Mouse (Mus musculus) MEL (cell line): ENCODE measurements at regions not wholly inside any gene's neighbourhood (a gene's known extent, or its start where the extent isn't known, plus 50 kb on each side); places are given as distances from the start of the nearest gene placed in this dataset.

Experiments
- DNase-seq: peaks from one replicate; pipeline ENCODE4 v3.0.0; 2011; ENCODE audit warnings: low read depth, low spot score
- H3K27ac ChIP-seq: 2 replicates; pipeline ENCODE4 v1.5.1; 2012; ENCODE audit warnings: low read depth, mild to moderate bottlenecking, control low read depth, low read length, moderate library complexity; ENCODE audit not compliant: control insufficient read depth
- H3K27me3 ChIP-seq, 2 experiments: fragments of 150-350 bp in 1 of 2; sonication (generic) in 1 of 2; 2 replicates each; pipeline ENCODE4 v1.6.1; 2012; ENCODE audit warnings: low read length in 2 of 2, mild to moderate bottlenecking in 2 of 2, improper control_type of control experiment in 1 of 2, moderate library complexity in 1 of 2; ENCODE audit not compliant: insufficient read depth in 2 of 2, control insufficient read depth in 1 of 2
- H3K36me3 ChIP-seq, 2 experiments: 2 replicates each; pipeline ENCODE4 v1.6.1; 2012 to 2014; ENCODE audit warnings: low read length in 2 of 2, improper control_type of control experiment in 1 of 2, inconsistent platforms in 1 of 2, mild to moderate bottlenecking in 1 of 2; ENCODE audit not compliant: insufficient read depth in 2 of 2, control insufficient read depth in 1 of 2
- H3K4me1 ChIP-seq, 2 experiments: fragments of 150-350 bp in 1 of 2; sonication (generic) in 1 of 2; 2 replicates each; pipeline ENCODE4 v1.6.1; 2012; ENCODE audit warnings: low read length in 2 of 2, improper control_type of control experiment in 1 of 2, mild to moderate bottlenecking in 1 of 2; ENCODE audit not compliant: insufficient read depth in 2 of 2, control insufficient read depth in 1 of 2
- H3K4me3 ChIP-seq, 2 experiments: fragments of 150-350 bp in 1 of 2; sonication (generic) in 1 of 2; 2 replicates each; pipeline ENCODE4 v1.5.1; 2012; ENCODE audit warnings: low read depth in 2 of 2, low read length in 2 of 2, mild to moderate bottlenecking in 2 of 2, moderate library complexity in 2 of 2, control low read depth in 1 of 2, improper control_type of control experiment in 1 of 2; ENCODE audit not compliant: control insufficient read depth in 1 of 2, insufficient read depth in 1 of 2
- H3K79me2 ChIP-seq: 2 replicates; pipeline ENCODE4 v1.6.1; 2012; ENCODE audit warnings: mild to moderate bottlenecking, low read length, moderate library complexity; ENCODE audit not compliant: control insufficient read depth, poor library complexity, insufficient read depth
- H3K9ac ChIP-seq: 2 replicates; pipeline ENCODE4 v1.6.1; 2012; ENCODE audit warnings: low read depth, mild to moderate bottlenecking, control low read depth, low read length, moderate library complexity; ENCODE audit not compliant: control insufficient read depth, poor library complexity, severe bottlenecking
- H3K9me3 ChIP-seq: fragments of 150-350 bp; sonication (generic); replicated peaks from 2 replicates; pipeline ENCODE4 v1.6.1; 2012; ENCODE audit warnings: mild to moderate bottlenecking, low read length, improper control_type of control experiment, moderate library complexity; ENCODE audit not compliant: insufficient read depth
- BHLHE40 ChIP-seq: IDR thresholded peaks from 2 replicates; pipeline ENCODE4 v1.6.1; 2012; ENCODE audit warnings: low read depth, mild to moderate bottlenecking, inconsistent platforms, low read length, improper control_type of control experiment, borderline replicate concordance
- CHD1 ChIP-seq: IDR thresholded peaks from 2 replicates; pipeline ENCODE4 v1.6.1; 2012; ENCODE audit warnings: low read depth, mild to moderate bottlenecking, inconsistent platforms, low read length, improper control_type of control experiment
- CHD2 ChIP-seq: IDR thresholded peaks from 2 replicates; pipeline ENCODE4 v1.6.1; 2011; ENCODE audit warnings: low read length, improper control_type of control experiment
- CTCF ChIP-seq, 3 experiments: IDR thresholded peaks in 2 of 3; conservative IDR thresholded peaks in 1 of 3; 2 replicates each; pipeline ENCODE4 v1.5.1; 2011 to 2012; ENCODE audit warnings: low read length in 3 of 3, low read depth in 2 of 3, mild to moderate bottlenecking in 2 of 3, improper control_type of control experiment in 1 of 3, inconsistent platforms in 1 of 3, mixed read lengths in 1 of 3, moderate library complexity in 1 of 3; ENCODE audit not compliant: control insufficient read depth in 1 of 3, insufficient read depth in 1 of 3, poor library complexity in 1 of 3, severe bottlenecking in 1 of 3
- E2F4 ChIP-seq: IDR thresholded peaks from 2 replicates; pipeline ENCODE4 v1.6.1; 2011; ENCODE audit warnings: low read depth, low read length, improper control_type of control experiment, borderline replicate concordance
- ELF1 ChIP-seq: IDR thresholded peaks from 2 replicates; pipeline ENCODE4 v1.6.1; 2014; ENCODE audit warnings: low read depth, mild to moderate bottlenecking, inconsistent platforms, low read length, improper control_type of control experiment, moderate library complexity
- EP300 ChIP-seq, 2 experiments: IDR thresholded peaks; 2 replicates each; pipeline ENCODE4 v1.6.1; 2011; ENCODE audit warnings: improper control_type of control experiment in 2 of 2, low read length in 2 of 2, low read depth in 1 of 2, mild to moderate bottlenecking in 1 of 2
- ETS1 ChIP-seq: IDR thresholded peaks from 2 replicates; pipeline ENCODE4 v1.6.1; 2012; ENCODE audit warnings: low read depth, mild to moderate bottlenecking, inconsistent platforms, low read length, improper control_type of control experiment, moderate library complexity
- GABPA ChIP-seq: IDR thresholded peaks from 2 replicates; pipeline ENCODE4 v1.6.1; 2012; ENCODE audit warnings: low read depth, mild to moderate bottlenecking, inconsistent platforms, low read length, improper control_type of control experiment, moderate library complexity
- GATA1 ChIP-seq: IDR thresholded peaks from 2 replicates; pipeline ENCODE4 v1.6.1; 2011; ENCODE audit warnings: low read depth, low read length, improper control_type of control experiment
- HCFC1 ChIP-seq: IDR thresholded peaks from 2 replicates; pipeline ENCODE4 v1.6.1; 2012; ENCODE audit warnings: low read depth, mild to moderate bottlenecking, inconsistent platforms, low read length, improper control_type of control experiment, moderate library complexity
- JUND ChIP-seq: IDR thresholded peaks from 2 replicates; pipeline ENCODE4 v1.6.1; 2011; ENCODE audit warnings: low read depth, mild to moderate bottlenecking, improper control_type of control experiment, low read length
- KAT2A ChIP-seq: conservative IDR thresholded peaks from 2 replicates; pipeline ENCODE4 v1.6.1; 2012; ENCODE audit warnings: low read depth, low read length, improper control_type of control experiment, inconsistent platforms
- MAFK ChIP-seq: IDR thresholded peaks from 2 replicates; pipeline ENCODE4 v1.6.1; 2011; ENCODE audit warnings: low read depth, mild to moderate bottlenecking, low read length, improper control_type of control experiment, borderline replicate concordance
- MAX ChIP-seq: IDR thresholded peaks from 2 replicates; pipeline ENCODE4 v1.6.1; 2011; ENCODE audit warnings: low read length, improper control_type of control experiment
- MAZ ChIP-seq: IDR thresholded peaks from 2 replicates; pipeline ENCODE4 v1.6.1; 2012; ENCODE audit warnings: low read depth, mild to moderate bottlenecking, inconsistent platforms, low read length, improper control_type of control experiment
- MEF2A ChIP-seq: IDR thresholded peaks from 2 replicates; pipeline ENCODE4 v1.6.1; 2014; ENCODE audit warnings: low read depth, mild to moderate bottlenecking, inconsistent platforms, low read length, improper control_type of control experiment; ENCODE audit not compliant: poor library complexity, insufficient replicate concordance, severe bottlenecking; ENCODE audit errors: extremely low read depth
- MXI1 ChIP-seq: IDR thresholded peaks from 2 replicates; pipeline ENCODE4 v1.6.1; 2011; ENCODE audit warnings: mild to moderate bottlenecking, low read depth, low read length, improper control_type of control experiment
- MYB ChIP-seq: IDR thresholded peaks from 2 replicates; pipeline ENCODE4 v1.6.1; 2011; ENCODE audit warnings: mild to moderate bottlenecking, low read depth, low read length, improper control_type of control experiment
- MYC ChIP-seq: IDR thresholded peaks from 2 replicates; pipeline ENCODE4 v1.6.1; 2011; ENCODE audit warnings: low read depth, mild to moderate bottlenecking, low read length, improper control_type of control experiment, moderate library complexity
- NELFE ChIP-seq: IDR thresholded peaks from 2 replicates; pipeline ENCODE4 v1.6.1; 2011; ENCODE audit warnings: low read depth, low read length, improper control_type of control experiment
- NRF1 ChIP-seq: IDR thresholded peaks from 2 replicates; pipeline ENCODE4 v1.6.1; 2014; ENCODE audit warnings: low read depth, mild to moderate bottlenecking, inconsistent platforms, low read length, improper control_type of control experiment, moderate library complexity; ENCODE audit not compliant: poor library complexity, insufficient read depth, severe bottlenecking
- POLR2A ChIP-seq, 2 experiments: IDR thresholded peaks; 2 replicates each; pipeline ENCODE4 v1.6.1; 2011 to 2012; ENCODE audit warnings: low read length in 2 of 2, mild to moderate bottlenecking in 2 of 2, control low read depth in 1 of 2, improper control_type of control experiment in 1 of 2, low read depth in 1 of 2, moderate library complexity in 1 of 2; ENCODE audit not compliant: control insufficient read depth in 1 of 2, insufficient read depth in 1 of 2, poor library complexity in 1 of 2
- POLR2AphosphoS2 ChIP-seq: IDR thresholded peaks from 2 replicates; pipeline ENCODE4 v1.6.1; 2011; ENCODE audit warnings: low read length, improper control_type of control experiment
- POLR2AphosphoS5 ChIP-seq: IDR thresholded peaks from 2 replicates; pipeline ENCODE4 v1.6.1; 2012; ENCODE audit warnings: low read depth, borderline replicate concordance, mild to moderate bottlenecking, inconsistent platforms, low read length, moderate library complexity, mixed read lengths
- RAD21 ChIP-seq: IDR thresholded peaks from 2 replicates; pipeline ENCODE4 v1.6.1; 2011; ENCODE audit warnings: mild to moderate bottlenecking, low read depth, low read length, improper control_type of control experiment
- RCOR1 ChIP-seq: IDR thresholded peaks from 2 replicates; pipeline ENCODE4 v1.6.1; 2012; ENCODE audit warnings: low read depth, mild to moderate bottlenecking, inconsistent platforms, low read length, improper control_type of control experiment
- SIN3A ChIP-seq: IDR thresholded peaks from 2 replicates; pipeline ENCODE4 v1.6.1; 2012; ENCODE audit warnings: low read length, improper control_type of control experiment, inconsistent platforms
- SMC3 ChIP-seq: IDR thresholded peaks from 2 replicates; pipeline ENCODE4 v1.6.1; 2011; ENCODE audit warnings: low read depth, low read length, improper control_type of control experiment
- TAL1 ChIP-seq: IDR thresholded peaks from 2 replicates; pipeline ENCODE4 v1.6.1; 2012; ENCODE audit warnings: mild to moderate bottlenecking, inconsistent platforms, low read length, moderate library complexity, mixed read lengths
- TBP ChIP-seq: IDR thresholded peaks from 2 replicates; pipeline ENCODE4 v1.8.0; 2011; ENCODE audit warnings: low read depth, low read length, improper control_type of control experiment
- UBTF ChIP-seq: IDR thresholded peaks from 2 replicates; pipeline ENCODE4 v1.6.1; 2012; ENCODE audit warnings: low read depth, mild to moderate bottlenecking, inconsistent platforms, low read length, improper control_type of control experiment, moderate library complexity, borderline replicate concordance; ENCODE audit not compliant: insufficient read depth
- USF1 ChIP-seq: IDR thresholded peaks from 2 replicates; pipeline ENCODE4 v1.6.1; 2014; ENCODE audit warnings: low read depth, mild to moderate bottlenecking, inconsistent platforms, low read length, improper control_type of control experiment, moderate library complexity
- USF2 ChIP-seq, 2 experiments: IDR thresholded peaks; 2 replicates each; pipeline ENCODE4 v1.6.1; 2011 to 2012; ENCODE audit warnings: improper control_type of control experiment in 2 of 2, low read length in 2 of 2, borderline replicate concordance in 1 of 2, inconsistent platforms in 1 of 2, low read depth in 1 of 2, mild to moderate bottlenecking in 1 of 2; ENCODE audit not compliant: insufficient read depth in 1 of 2
- ZC3H11A ChIP-seq: IDR thresholded peaks from 2 replicates; pipeline ENCODE4 v1.6.1; 2012; ENCODE audit warnings: low read depth, mild to moderate bottlenecking, inconsistent platforms, low read length, improper control_type of control experiment
- ZKSCAN1 ChIP-seq: IDR thresholded peaks from 2 replicates; pipeline ENCODE4 v1.6.1; 2012; ENCODE audit warnings: low read depth, mild to moderate bottlenecking, inconsistent platforms, low read length, improper control_type of control experiment, moderate library complexity
- ZMIZ1 ChIP-seq: IDR thresholded peaks from 2 replicates; pipeline ENCODE4 v1.6.1; 2012; ENCODE audit warnings: low read depth, mild to moderate bottlenecking, inconsistent platforms, low read length, improper control_type of control experiment, moderate library complexity
- ZNF384 ChIP-seq: IDR thresholded peaks from 2 replicates; pipeline ENCODE4 v1.6.1; 2012; ENCODE audit warnings: low read depth, mild to moderate bottlenecking, inconsistent platforms, low read length, improper control_type of control experiment

DNA sequence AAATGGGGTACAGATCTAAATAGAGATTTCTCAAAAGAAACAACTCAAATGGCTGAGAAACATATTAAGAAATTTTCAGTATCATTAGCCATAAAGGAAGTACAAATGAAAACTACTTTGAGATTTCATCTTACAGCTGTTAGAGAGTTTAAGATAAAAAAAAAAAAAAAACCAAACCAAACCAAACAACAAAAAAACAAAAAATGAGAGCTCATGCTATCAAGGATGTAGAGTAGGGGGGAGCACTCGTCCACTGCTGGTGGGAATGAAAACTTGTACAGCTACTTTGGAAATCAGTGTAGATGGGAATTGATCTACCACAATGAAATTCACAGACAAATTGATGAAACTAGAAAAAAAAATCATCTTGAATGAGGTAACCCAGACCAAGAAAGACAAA, 201.9 kb upstream of the Sesn3 start:
- DNase-seq = no peak
- no peak overlapping the region for H3K27ac ChIP-seq
- H3K4me1 ChIP-seq = peaks cover 16 to 31% of the 10 kb centered on the region in 2 experiments
- peaks cover 0 to 35% of the 10 kb centered on the region in 2 experiments; a peak in 2 of 4 replicates for H3K36me3 ChIP-seq
- H3K27me3 ChIP-seq = no peaks in the 10 kb centered on the region
- no peaks in the 10 kb centered on the region for H3K79me2 ChIP-seq
- H3K9me3 ChIP-seq = no peaks in the 10 kb centered on the region
- H3K9ac ChIP-seq = no peak overlapping the region
- H3K4me3 ChIP-seq = no peak overlapping the region
- no peak for TF ChIP-seq CTCF (IDR thresholded peaks at IDR 0.05 in 2 of 3, conservative IDR thresholded peaks at IDR 0.05 in 1 of 3; ENCODE audit: control insufficient read depth in 1 of 3, insufficient read depth in 1 of 3, low read depth in 2 of 3, low read length in 3 of 3, poor library complexity in 1 of 3, severe bottlenecking in 1 of 3)
- TF ChIP-seq HCFC1 = 0 out of 2 replicates have a peak, but pooled peaks have one; percentile 20
- TF ChIP-seq ETS1 = peak; percentile 57
- no peak for TF ChIP-seq RAD21
- no peak for TF ChIP-seq TAL1
- TF ChIP-seq BHLHE40 = no peak
- TF ChIP-seq KAT2A = no peak
- TF ChIP-seq MAZ = no peak
- TF ChIP-seq E2F4 = no peak
- no peak for TF ChIP-seq MYC
- no peak for TF ChIP-seq ZKSCAN1
- TF ChIP-seq CHD1 = no peak
- TF ChIP-seq UBTF = no peak
- TF ChIP-seq USF1 = no peak
- no peak for TF ChIP-seq ZMIZ1
- TF ChIP-seq TBP = no peak
- no peak for TF ChIP-seq MXI1
- TF ChIP-seq RCOR1 = no peak
- TF ChIP-seq CHD2 = no peak
- TF ChIP-seq GATA1 = 0 out of 2 replicates have a peak, but pooled peaks have one; percentile 32
- no peak for TF ChIP-seq NRF1
- no peak for TF ChIP-seq MEF2A
- TF ChIP-seq MYB = no peak
- no peak for TF ChIP-seq USF2 (IDR thresholded peaks at IDR 0.05; ENCODE audit: borderline replicate concordance in 1 of 2, insufficient read depth in 1 of 2, low read depth in 1 of 2, low read length in 2 of 2)
- peak; percentile 26; the same call in 1 of the 2 replicates for TF ChIP-seq SIN3A
- TF ChIP-seq NELFE = no peak
- no peak for TF ChIP-seq MAFK
- peak in 1 of 2 experiments; percentile 35; a peak in 1 of 4 replicates for TF ChIP-seq EP300 (IDR thresholded peaks at IDR 0.05; ENCODE audit: low read depth in 1 of 2, low read length in 2 of 2)
- no peak for TF ChIP-seq GABPA
- TF ChIP-seq POLR2A (IDR thresholded peaks at IDR 0.05; ENCODE audit: control insufficient read depth in 1 of 2, insufficient read depth in 1 of 2, low read depth in 1 of 2, low read length in 2 of 2, poor library complexity in 1 of 2) = no peak
- no peak for TF ChIP-seq POLR2AphosphoS2
- TF ChIP-seq ZNF384 = peak; percentile 83
- no peak for TF ChIP-seq JUND
- TF ChIP-seq ZC3H11A = no peak
- TF ChIP-seq SMC3 = no peak
- TF ChIP-seq MAX = no peak
- no peak for TF ChIP-seq ELF1
- TF ChIP-seq POLR2AphosphoS5 = no peak
